Mouse (Mus musculus): ENCODE measurements at regions not wholly inside any gene's neighbourhood (a gene's known extent, or its start where the extent isn't known, plus 50 kb on each side); places are given as distances from the start of the nearest gene placed in this dataset.

DNA sequence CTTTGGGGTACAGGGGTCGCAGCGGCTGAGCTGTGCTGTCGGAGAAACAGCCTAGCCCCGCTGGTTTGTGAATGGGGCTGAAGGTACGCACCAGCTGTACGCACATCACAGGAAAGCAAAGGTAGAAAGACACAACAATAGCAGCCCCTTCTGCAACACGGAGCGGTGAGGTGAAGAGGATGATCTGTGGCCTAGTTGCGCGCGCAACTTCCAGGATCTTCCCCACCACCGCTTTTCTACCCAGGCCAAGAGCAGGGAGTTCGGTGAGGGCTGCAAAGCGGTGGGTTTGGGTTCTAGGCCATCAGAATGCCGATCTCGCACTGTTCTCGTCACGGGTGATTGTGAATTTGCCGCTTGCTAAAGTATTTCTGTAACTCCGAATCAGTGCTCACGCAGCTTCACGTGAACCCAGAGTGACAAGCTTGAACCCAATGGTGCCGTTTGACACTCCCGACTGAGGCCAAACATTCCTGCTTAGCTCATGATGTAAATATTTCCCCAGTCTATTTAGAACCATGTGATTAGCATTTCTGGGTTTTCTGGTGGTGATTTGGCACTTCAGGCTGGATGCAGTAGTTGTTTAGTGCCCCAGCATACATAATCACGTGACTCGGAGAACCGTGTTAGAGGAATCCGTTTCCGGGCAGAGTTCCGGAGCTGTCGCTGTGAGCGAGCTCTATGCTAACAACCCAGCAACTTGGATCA lies 54.7 kb downstream of the Cryaa start:
- TF ChIP-seq MEF2A (IDR thresholded peaks at IDR 0.05; ENCODE audit: borderline replicate concordance, low read depth, low read length) = no peak
- no peak for TF ChIP-seq MAX (IDR thresholded peaks at IDR 0.05; ENCODE audit: low read length)
- no peak for TF ChIP-seq HCFC1 (IDR thresholded peaks at IDR 0.05; ENCODE audit: low read depth, low read length)
- no peak for TF ChIP-seq EP300 (IDR thresholded peaks at IDR 0.05; ENCODE audit: low read length)
- TF ChIP-seq POLR2A (IDR thresholded peaks at IDR 0.05; ENCODE audit: low read depth, low read length) = no peak
- no peak for TF ChIP-seq CTCF (conservative IDR thresholded peaks at IDR 0.05 in 1 of 2, IDR thresholded peaks at IDR 0.05 in 1 of 2; ENCODE audit: low read depth in 2 of 2, low read length in 2 of 2)
- no peak for TF ChIP-seq TCF12 (IDR thresholded peaks at IDR 0.05; ENCODE audit: low read depth, low read length)
- TF ChIP-seq SIN3A (IDR thresholded peaks at IDR 0.05; ENCODE audit: low read length) = no peak
- no peak for TF ChIP-seq TBP (conservative IDR thresholded peaks at IDR 0.05; ENCODE audit: low read depth, low read length)
